Mouse (Mus musculus): Measurements from ENCODE around the gene Vmn1r71.
"Not testable (repeated sequence)": the region's sequence is repeated elsewhere in the genome, so short reads cannot be mapped to it uniquely, and the experiment has no call there.

Gene Vmn1r71

GRCm38 (mm10) chr7:10754264-10754663 is at the start of gene Vmn1r71:
Gene Vmn1r71 (minus strand): TSS chr7:10754364.
- DNase-seq: no peak

DNA sequence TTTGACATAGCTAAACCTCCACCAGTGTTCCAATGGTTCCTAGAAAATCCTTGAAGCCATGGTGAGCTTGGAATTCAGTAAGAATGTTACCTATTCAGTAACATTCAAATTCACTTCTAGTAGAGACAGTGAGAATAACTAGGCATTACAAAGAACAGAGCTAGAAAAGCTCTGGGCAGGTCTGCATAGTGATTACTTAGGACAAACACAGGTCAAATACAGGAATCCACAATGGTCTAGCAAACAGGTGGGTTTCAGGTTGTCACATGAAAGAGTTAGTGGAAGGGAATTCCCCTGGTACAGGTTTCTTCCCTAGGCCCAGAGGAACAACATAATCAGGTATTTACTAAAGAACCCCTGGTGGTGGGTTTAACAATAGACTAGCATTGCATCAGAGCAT is 3.4 kb upstream of the Vmn1r71 start:
- DNase-seq: not testable (repeated sequence)
